8 mouse cellular contexts compared by ENCODE assay signal in genomic region chr6:72957676-72958641, GRCm38 (mm10). TPM values are rescaled to one million over a fixed set of nuclear protein-coding genes. Genes with fewer than 3 reads are reported as not detected.
DNase-seq lines count a peak whose midpoint lies in the region; ATAC-seq and TF ChIP-seq lines count a peak whose summit lies in the region.

No protein-coding gene starts in this region.

- peak overlapping the region; percentile 99 for H3K9ac ChIP-seq in heart, embryonic 12.5 days
- H3K9ac ChIP-seq in kidney, postnatal 0 days (ENCODE audit: low read depth, low read length): peak overlapping the region; percentile 82
- H3K9ac ChIP-seq in liver, embryonic 11.5 days (ENCODE audit: low read depth, low read length): peak overlapping the region; percentile 71

- no peaks in the 10 kb centered on the region for H3K9me3 ChIP-seq in heart, embryonic 12.5 days (replicated peaks)
- no peaks in the 10 kb centered on the region for H3K9me3 ChIP-seq in kidney, postnatal 0 days (replicated peaks; ENCODE audit: low read length)
- H3K9me3 ChIP-seq in liver, embryonic 11.5 days (ENCODE audit: control insufficient read depth, low read length): no peaks in the 10 kb centered on the region

- TF ChIP-seq CTCF in C2C12 (IDR thresholded peaks at IDR 0.05; ENCODE audit: control insufficient read depth, insufficient read depth, insufficient read length): no peak
- no peak for TF ChIP-seq CTCF in kidney, postnatal 0 days (IDR thresholded peaks at IDR 0.05; ENCODE audit: low read depth)

- DNase-seq in brain, adult 2 months (ENCODE audit: low read depth, low spot score): peak; percentile 78
- DNase-seq in kidney, postnatal 0 days (ENCODE audit: low spot score): peak; percentile 86
- DNase-seq in liver, embryonic 11.5 days (ENCODE audit: low spot score): peak; percentile 90
- DNase-seq in splenic B cell, adult 2 months (ENCODE audit: low read depth, low spot score): peak; percentile 88

- under 1% methylated on average over 72 of the region's 75 CpGs for WGBS in heart, embryonic 12.5 days
- under 1% methylated on average over 70 of the region's 75 CpGs for WGBS in kidney, postnatal 0 days
- WGBS in liver, embryonic 11.5 days: under 1% methylated on average over 66 of the region's 75 CpGs

- peak; percentile 96 for TF ChIP-seq POLR2A in myocyte (IDR thresholded peaks at IDR 0.05; ENCODE audit: insufficient read length, low read depth)

- H3K36me3 ChIP-seq in C2C12 (ENCODE audit: control insufficient read depth, insufficient read depth) (peaks cover 7% of the 10 kb centered on the region), myocyte (ENCODE audit: control insufficient read depth, insufficient read depth) (no peaks in the 10 kb centered on the region)
- no peaks in the 10 kb centered on the region for H3K36me3 ChIP-seq in heart, embryonic 12.5 days
- no peaks in the 10 kb centered on the region for H3K36me3 ChIP-seq in kidney, postnatal 0 days (ENCODE audit: insufficient read depth, low read length)
- no peaks in the 10 kb centered on the region for H3K36me3 ChIP-seq in liver, embryonic 11.5 days (ENCODE audit: control insufficient read depth, insufficient read depth, low read length)
- no peaks in the 10 kb centered on the region for H3K36me3 ChIP-seq in splenic B cell, adult 2 months (ENCODE audit: control insufficient read depth, insufficient read depth, low read length, poor library complexity, severe bottlenecking)

- H3ac ChIP-seq in C2C12 (ENCODE audit: control insufficient read depth, insufficient read length, low read depth): peak overlapping the region; percentile 90
- peak overlapping the region; percentile 33 for H3ac ChIP-seq in myocyte (ENCODE audit: control insufficient read depth, insufficient read length)

- peaks cover 29% of the 10 kb centered on the region for H3K4me1 ChIP-seq in heart, embryonic 12.5 days (replicated peaks)
- 0 out of 2 replicates have a peak, but pooled peaks cover 8% of the 10 kb centered on the region for H3K4me1 ChIP-seq in kidney, postnatal 0 days (replicated peaks; ENCODE audit: insufficient read depth, low read length)
- H3K4me1 ChIP-seq in liver, embryonic 11.5 days (replicated peaks; ENCODE audit: control insufficient read depth, insufficient read depth, low read length): peaks cover 17% of the 10 kb centered on the region

- H3K4me3 ChIP-seq in C2C12 (ENCODE audit: insufficient read depth, poor library complexity, severe bottlenecking) (peak overlapping the region; percentile 74), myocyte (peak overlapping the region; percentile 95)
- H3K4me3 ChIP-seq in heart, embryonic 12.5 days: peak overlapping the region; percentile 97
- peak overlapping the region; percentile 84 for H3K4me3 ChIP-seq in kidney, postnatal 0 days (replicated peaks; ENCODE audit: low read depth, low read length)
- peak overlapping the region; percentile 69 for H3K4me3 ChIP-seq in liver, embryonic 11.5 days (ENCODE audit: low read depth, low read length)

- peak overlapping the region; percentile 71 for H3K4me2 ChIP-seq in heart, embryonic 12.5 days
- peak overlapping the region; percentile 85 for H3K4me2 ChIP-seq in kidney, postnatal 0 days (ENCODE audit: low read length)
- peak overlapping the region; percentile 90 for H3K4me2 ChIP-seq in liver, embryonic 11.5 days
- peak overlapping the region; percentile 88 for H3K4me2 ChIP-seq in myocyte (ENCODE audit: low read depth)

- H3K79me2 ChIP-seq in C2C12 (ENCODE audit: control insufficient read depth, insufficient read depth): peaks cover 25% of the 10 kb centered on the region
- peaks cover 11% of the 10 kb centered on the region for H3K79me2 ChIP-seq in myocyte (ENCODE audit: control insufficient read depth, insufficient read depth)

- H3K27me3 ChIP-seq in C2C12 (ENCODE audit: control insufficient read depth, insufficient read depth, insufficient read length) (no peaks in the 10 kb centered on the region), myocyte (ENCODE audit: control insufficient read depth, insufficient read depth, insufficient read length) (no peaks in the 10 kb centered on the region)
- H3K27me3 ChIP-seq in heart, embryonic 12.5 days (replicated peaks): no peaks in the 10 kb centered on the region
- H3K27me3 ChIP-seq in kidney, postnatal 0 days (ENCODE audit: insufficient read depth, low read length): no peaks in the 10 kb centered on the region
- H3K27me3 ChIP-seq in liver, embryonic 11.5 days (replicated peaks; ENCODE audit: control insufficient read depth, insufficient read depth, low read length): no peaks in the 10 kb centered on the region
- no peaks in the 10 kb centered on the region for H3K27me3 ChIP-seq in splenic B cell, adult 2 months (ENCODE audit: control insufficient read depth, insufficient read depth, low read length, poor library complexity, severe bottlenecking)

- H3K27ac ChIP-seq in heart, embryonic 12.5 days (ENCODE audit: poor library complexity, severe bottlenecking): peak overlapping the region; percentile 94
- H3K27ac ChIP-seq in kidney, postnatal 0 days: peak overlapping the region; percentile 81
- peak overlapping the region; percentile 56 for H3K27ac ChIP-seq in liver, embryonic 11.5 days (ENCODE audit: low read depth, low read length)

- 0 out of 2 replicates have a peak, but pooled peaks have one; percentile 56 for ATAC-seq in erythroblast, adult 5-6 weeks (replicated peaks; ENCODE audit: low FRiP score, poor library complexity, severe bottlenecking)
- peak; percentile 88 for ATAC-seq in heart, embryonic 12.5 days (ENCODE audit: insufficient number of reproducible peaks, low FRiP score)
- ATAC-seq in kidney, postnatal 0 days (replicated peaks; ENCODE audit: low FRiP score, low read depth): peak; percentile 73
- ATAC-seq in liver, embryonic 11.5 days (replicated peaks; ENCODE audit: low FRiP score): peak; percentile 78

- H3K79me3 ChIP-seq in C2C12 (ENCODE audit: low read depth): peaks cover 6% of the 10 kb centered on the region

TF ChIP-seq in C2C12, 6 proteins besides CTCF, POLR2A, EP300 and RAD21:
- TF ChIP-seq MYOG (IDR thresholded peaks at IDR 0.05; ENCODE audit: control insufficient read depth, extremely low read depth, insufficient read length) (no peak), FOSL1 (IDR thresholded peaks at IDR 0.05; ENCODE audit: insufficient read depth, low read length, poor library complexity, severe bottlenecking) (no peak), MAX (IDR thresholded peaks at IDR 0.05) (peak; percentile 51)
TF ChIP-seq in C2C12: peak in this region for 1.

TF ChIP-seq in myocyte, 11 proteins besides CTCF, POLR2A, EP300 and RAD21:
- TF ChIP-seq POLR2AphosphoS2 (IDR thresholded peaks at IDR 0.05; ENCODE audit: insufficient read length, low read depth) (peak; percentile 95), SRF (IDR thresholded peaks at IDR 0.05; ENCODE audit: control insufficient read depth, insufficient read length, low read depth) (no peak), MYOD1 (IDR thresholded peaks at IDR 0.05; ENCODE audit: control insufficient read depth in 1 of 3, insufficient read length in 2 of 3, low read depth in 2 of 3) (peak in 1 of 3 experiments; percentile 2), USF1 (IDR thresholded peaks at IDR 0.05; ENCODE audit: low read depth) (no peak), MAX (IDR thresholded peaks at IDR 0.05; ENCODE audit: low read depth) (no peak)

RNA-seq across cellular contexts. Expression of gene Tmsb10, which starts 0.6 kb away (rescaled TPM):
- polyA plus RNA-seq in C2C12 (2012; fragmentation: generic; extraction: Trizol): 3,526 TPM
- 232 and 262 TPM in 2 replicates for total RNA-seq in erythroblast, adult 5-6 weeks (2015; ENCODE audit: low replicate concordance)
- total RNA-seq in erythroblast, adult 5-6 weeks (2017; ENCODE audit: low replicate concordance): 123 and 173 TPM in 2 replicates
- polyA plus RNA-seq in heart, embryonic 12.5 days (2016; fragmentation: Nextera tagmentation; extraction: Ambion mirVana): 2,303 and 2,375 TPM in 2 replicates
- 2,182 and 2,224 TPM in 2 replicates for polyA plus RNA-seq in kidney, postnatal 0 days (2015; fragmentation: Nextera tagmentation; extraction: Ambion mirVana)
- 984 and 1,116 TPM in 2 replicates for polyA plus RNA-seq in liver, embryonic 11.5 days (2014; fragmentation: Nextera tagmentation; extraction: Ambion mirVana)
- 6,677 TPM for polyA plus RNA-seq in myocyte (2012; fragmentation: generic; extraction: Trizol)

RNA-seq across cellular contexts. Expression of gene Kcmf1, which starts 58.2 kb away (rescaled TPM):
- 56.7 TPM for polyA plus RNA-seq in C2C12 (2012; fragmentation: generic; extraction: Trizol)
- 11.9 and 18.6 TPM in 2 replicates for total RNA-seq in erythroblast, adult 5-6 weeks (2015; ENCODE audit: low replicate concordance)
- 36.5 and 36.7 TPM in 2 replicates for total RNA-seq in erythroblast, adult 5-6 weeks (2017; ENCODE audit: low replicate concordance)
- polyA plus RNA-seq in heart, embryonic 12.5 days (2016; fragmentation: Nextera tagmentation; extraction: Ambion mirVana): 46.2 and 50.8 TPM in 2 replicates
- polyA plus RNA-seq in kidney, postnatal 0 days (2015; fragmentation: Nextera tagmentation; extraction: Ambion mirVana): 53.6 and 57.7 TPM in 2 replicates
- polyA plus RNA-seq in liver, embryonic 11.5 days (2014; fragmentation: Nextera tagmentation; extraction: Ambion mirVana): 40.6 and 46.8 TPM in 2 replicates
- 110 TPM for polyA plus RNA-seq in myocyte (2012; fragmentation: generic; extraction: Trizol)

Comparison
In these comparisons a context has a peak if more than half of its experiments do, and no peak if none do; other contexts are left out.
1. Peak in every context shown above with its lines: DNase-seq, ATAC-seq, H3K4me3 ChIP-seq and H3K27ac ChIP-seq.